Mouse (Mus musculus) lung, postnatal 0 days (tissue): ENCODE measurements around the gene Ppp2r2c.

Experiments used
- CTCF ChIP-seq: IDR thresholded peaks from 2 replicates; pipeline ENCODE4 v1.5.1; 2016; ENCODE audit warnings: antibody characterized with exemption, mild to moderate bottlenecking
- EP300 ChIP-seq: IDR thresholded peaks from 2 replicates; pipeline ENCODE4 v1.6.1; 2016; ENCODE audit warnings: antibody characterized with exemption, mild to moderate bottlenecking, control low read depth

DNA sequence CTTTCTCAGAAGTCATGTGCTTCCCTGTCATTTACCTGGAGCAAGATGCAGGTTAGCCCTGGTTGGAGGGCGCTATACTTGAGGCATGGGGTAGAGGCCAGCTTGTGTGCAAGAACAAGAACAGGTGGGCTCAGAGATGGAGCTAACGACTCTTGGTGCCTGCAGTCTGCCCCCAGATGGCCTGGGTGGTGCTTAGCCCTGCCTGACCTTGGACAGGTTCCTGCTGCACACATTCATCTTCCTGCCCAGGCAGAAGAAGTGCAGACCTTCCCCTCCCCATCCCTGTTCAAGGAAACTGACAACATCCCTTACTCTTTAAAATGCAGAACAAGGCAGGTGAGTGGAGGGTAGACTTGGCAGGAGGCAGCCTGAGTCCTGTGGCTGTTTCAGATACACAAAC lies 18.0 kb downstream of the Ppp2r2c start:
- TF ChIP-seq EP300 (no peak), CTCF (no peak)
